ENCODE assay signal across 9 mouse cellular contexts in genomic region chr9:114562919-114563751, GRCm38 (mm10). TPM values are rescaled to one million over a fixed set of nuclear protein-coding genes. Genes with fewer than 3 reads are reported as not detected.
A peak's percentile ranks its signal among the peaks of the same experiment; 100 is the strongest.
DNase-seq lines count a peak whose midpoint lies in the region; ATAC-seq and TF ChIP-seq lines count a peak whose summit lies in the region.
"Had no signal": no experiment of that assay in that cellular context is flagged by ENCODE, and none has a peak within 500 bp of the region (broad histone marks: within the 10 kb centered on the region; RNA-seq: fewer than 3 reads in every experiment).

No protein-coding gene starts in this region.

- H3K27me3 ChIP-seq in erythroblast, embryonic 14.5 days (ENCODE audit: control insufficient read depth) = peaks cover 82% of the 10 kb centered on the region
- peaks cover 26% of the 10 kb centered on the region for H3K27me3 ChIP-seq in spleen, adult 2 months (ENCODE audit: control insufficient read depth, insufficient read depth, low read length)
- H3K27me3 ChIP-seq in intestine, embryonic 15.5 days (replicated peaks) = peaks cover 39% of the 10 kb centered on the region
- peaks cover 69% of the 10 kb centered on the region for H3K27me3 ChIP-seq in midbrain, embryonic 13.5 days

- TF ChIP-seq CTCF in spleen, adult 2 months (IDR thresholded peaks at IDR 0.05; ENCODE audit: extremely low read depth, insufficient read depth, insufficient read length, insufficient replicate concordance) = no peak

- H3K27ac ChIP-seq in spleen, adult 2 months (ENCODE audit: insufficient read depth, low read length) = no peak overlapping the region
- peak overlapping the region; percentile 96 for H3K27ac ChIP-seq in intestine, embryonic 15.5 days
- H3K27ac ChIP-seq in midbrain, embryonic 13.5 days = peak overlapping the region; percentile 65; the same call in 1 of the 2 replicates

- H3K4me1 ChIP-seq in erythroblast, embryonic 14.5 days (ENCODE audit: control insufficient read depth) = no peaks in the 10 kb centered on the region
- peaks cover 5% of the 10 kb centered on the region; the same call in 1 of the 2 replicates for H3K4me1 ChIP-seq in spleen, adult 2 months (ENCODE audit: control insufficient read depth, insufficient read depth, insufficient read length)
- peaks cover 6% of the 10 kb centered on the region; the same call in 1 of the 2 replicates for H3K4me1 ChIP-seq in intestine, embryonic 15.5 days (replicated peaks)
- H3K4me1 ChIP-seq in midbrain, embryonic 13.5 days (replicated peaks) = peaks cover 39% of the 10 kb centered on the region

- WGBS in spleen, adult 2 months = 2% methylated on average over 110 of the region's 122 CpGs
- under 1% methylated on average over 117 of the region's 122 CpGs for WGBS in intestine, embryonic 15.5 days
- whole genome bisulfite sequencing in midbrain, embryonic 13.5 days = under 1% methylated on average over 122 of the region's 122 CpGs

- no peaks in the 10 kb centered on the region for H3K9me3 ChIP-seq in erythroblast, embryonic 14.5 days (ENCODE audit: control insufficient read depth, low read length)
- H3K9me3 ChIP-seq in intestine, embryonic 15.5 days = no peaks in the 10 kb centered on the region
- H3K9me3 ChIP-seq in midbrain, embryonic 13.5 days = no peaks in the 10 kb centered on the region

- H3K36me3 ChIP-seq in erythroblast, embryonic 14.5 days (ENCODE audit: control insufficient read depth) = no peaks in the 10 kb centered on the region
- H3K36me3 ChIP-seq in spleen, adult 2 months (ENCODE audit: control insufficient read depth, insufficient read depth, low read length) = no peaks in the 10 kb centered on the region
- H3K36me3 ChIP-seq in intestine, embryonic 15.5 days = no peaks in the 10 kb centered on the region
- H3K36me3 ChIP-seq in midbrain, embryonic 13.5 days = no peaks in the 10 kb centered on the region

- H3K4me3 ChIP-seq in erythroblast, embryonic 14.5 days (replicated peaks) = peak overlapping the region; percentile 54
- H3K4me3 ChIP-seq in spleen, adult 2 months (ENCODE audit: extremely low read depth, insufficient read depth, insufficient read length) = peak overlapping the region; percentile 2; the same call in 1 of the 2 replicates
- H3K4me3 ChIP-seq in intestine, embryonic 15.5 days (replicated peaks) = peak overlapping the region; percentile 64
- peak overlapping the region; percentile 63 for H3K4me3 ChIP-seq in midbrain, embryonic 13.5 days (replicated peaks)

- H3K9ac ChIP-seq in intestine, embryonic 15.5 days = peak overlapping the region; percentile 80
- peak overlapping the region; percentile 70 for H3K9ac ChIP-seq in midbrain, embryonic 13.5 days (replicated peaks)

- no peak for ATAC-seq in erythroblast, adult 5-6 weeks (replicated peaks; ENCODE audit: low FRiP score, poor library complexity, severe bottlenecking)
- no peak for ATAC-seq in intestine, embryonic 15.5 days
- ATAC-seq in midbrain, embryonic 13.5 days = peak; percentile 64
- ATAC-seq in activated CD4-positive, CD25-positive, alpha-beta regulatory T cell, adult 4 months = no peak

- no peak for TF ChIP-seq POLR2A in spleen, adult 2 months (IDR thresholded peaks at IDR 0.05; ENCODE audit: low read depth, low read length)

- peak overlapping the region; percentile 93 for H3K4me2 ChIP-seq in intestine, embryonic 15.5 days (replicated peaks)
- H3K4me2 ChIP-seq in midbrain, embryonic 13.5 days (replicated peaks) = peak overlapping the region; percentile 86

- DNase-seq in spleen, adult 2 months (ENCODE audit: low read depth in 1 of 2, low spot score in 2 of 2) = no peak
- DNase-seq in spleen, adult 18-20 months = no peak
- no peak for DNase-seq in adrenal gland, postnatal 25 days

RNA-seq across cellular contexts. Expression of gene Trim71, which starts 1.0 kb away (rescaled TPM):
- polyA plus RNA-seq in erythroblast, embryonic 14.5 days (2012) = under 0.01 TPM in 1 of 2 replicates, not detected in the other
- total RNA-seq in erythroblast, adult 5-6 weeks (2015; ENCODE audit: low replicate concordance) = not detected in 2 replicates
- not detected in 2 replicates for total RNA-seq in erythroblast, adult 5-6 weeks (2017; ENCODE audit: low replicate concordance)
- 0.05 and 0.06 TPM in 2 replicates for polyA plus RNA-seq in spleen, adult 2 months (2012; rRNA removed)
- 4.1 TPM in 2 replicates for polyA plus RNA-seq in intestine, embryonic 15.5 days (2015; fragmentation: Nextera tagmentation; extraction: Ambion mirVana)
- 0.30 and 0.32 TPM in 2 replicates for polyA plus RNA-seq in midbrain, embryonic 13.5 days (2015; fragmentation: Nextera tagmentation; extraction: Ambion mirVana)
- under 1 TPM in 1 of 2 experiments, not detected in 1; 0.07 TPM for polyA plus RNA-seq in activated CD4-positive, CD25-positive, alpha-beta regulatory T cell, adult 4 months (2017; shearing (Covaris generic))
- total RNA-seq in adrenal gland, postnatal 25 days (2021) = 0.06 TPM in 1 of 2 replicates, not detected in the other
- total RNA-seq: hematopoietic stem cell, adult 5-6 weeks had no signal

RNA-seq across cellular contexts. Expression of gene C130032M10Rik, which starts 47.6 kb away (rescaled TPM):
- polyA plus RNA-seq in erythroblast, embryonic 14.5 days (2012) = not detected in 2 replicates
- not detected in 2 replicates for total RNA-seq in erythroblast, adult 5-6 weeks (2015; ENCODE audit: low replicate concordance)
- total RNA-seq in erythroblast, adult 5-6 weeks (2017; ENCODE audit: low replicate concordance) = not detected in 2 replicates
- not detected in 2 replicates for polyA plus RNA-seq in spleen, adult 2 months (2012; rRNA removed)
- 0.48 and 0.58 TPM in 2 replicates for polyA plus RNA-seq in intestine, embryonic 15.5 days (2015; fragmentation: Nextera tagmentation; extraction: Ambion mirVana)
- polyA plus RNA-seq in midbrain, embryonic 13.5 days (2015; fragmentation: Nextera tagmentation; extraction: Ambion mirVana) = not detected in 2 replicates
- not detected for polyA plus RNA-seq in activated CD4-positive, CD25-positive, alpha-beta regulatory T cell, adult 4 months (2017; shearing (Covaris generic))
- total RNA-seq in adrenal gland, postnatal 25 days (2021) = not detected in 2 replicates
- total RNA-seq: hematopoietic stem cell, adult 5-6 weeks had no signal

RNA-seq across cellular contexts. Expression of gene Ccr4, which starts 58.4 kb away (rescaled TPM):
- not detected in 2 replicates for polyA plus RNA-seq in erythroblast, embryonic 14.5 days (2012)
- total RNA-seq in erythroblast, adult 5-6 weeks (2015; ENCODE audit: low replicate concordance) = not detected in 2 replicates
- total RNA-seq in erythroblast, adult 5-6 weeks (2017; ENCODE audit: low replicate concordance) = not detected in 2 replicates
- polyA plus RNA-seq in spleen, adult 2 months (2012; rRNA removed) = 2.6 and 4.0 TPM in 2 replicates
- 0.56 and 0.63 TPM in 2 replicates for polyA plus RNA-seq in intestine, embryonic 15.5 days (2015; fragmentation: Nextera tagmentation; extraction: Ambion mirVana)
- not detected in 2 replicates for polyA plus RNA-seq in midbrain, embryonic 13.5 days (2015; fragmentation: Nextera tagmentation; extraction: Ambion mirVana)
- 10 to 100 TPM; 33.0 to 42.8 TPM for polyA plus RNA-seq in activated CD4-positive, CD25-positive, alpha-beta regulatory T cell, adult 4 months (2017; shearing (Covaris generic))
- total RNA-seq in adrenal gland, postnatal 25 days (2021) = not detected in 2 replicates
- total RNA-seq: hematopoietic stem cell, adult 5-6 weeks had no signal

Comparison
In these comparisons a context has a peak if more than half of its experiments do, and no peak if none do; other contexts are left out.
1. H3K4me3 ChIP-seq: peak in every context shown above with its lines; median percentile 64 in intestine, embryonic 15.5 days; 63 in midbrain, embryonic 13.5 days; 54 in erythroblast, embryonic 14.5 days; 2 in spleen, adult 2 months.